ENCODE assay signal across 8 mouse cellular contexts in genomic region chr3:68495736-68496242, GRCm38 (mm10).
A peak's percentile ranks its signal among the peaks of the same experiment; 100 is the strongest.
DNase-seq lines count a peak whose midpoint lies in the region; ATAC-seq and TF ChIP-seq lines count a peak whose summit lies in the region.

No protein-coding gene starts in this region.

- intact Hi-C loops in left cerebral cortex, adult 2 months (cut with DNase I), result loop anchor here (2.0 kb wide), 3 partner anchors 47 to 437 kb away; no protein-coding TSS in a partner anchor
- intact Hi-C loops in left cerebral cortex, postnatal 4 days (cut with DNase I), result loop anchor here (10.0 kb wide), 1 partner anchor 431 kb away; the partner anchor contains the start of gene Schip1

- peak overlapping the region; percentile 93 for H3K4me2 ChIP-seq in liver, embryonic 11.5 days

- TF ChIP-seq CTCF in left cerebral cortex, adult 2 months (IDR thresholded peaks at IDR 0.05), result no peak

- H3K27ac ChIP-seq in left cerebral cortex, adult 2 months, result peak overlapping the region; percentile 93
- peak overlapping the region; percentile 91 for H3K27ac ChIP-seq in hindbrain, embryonic 10.5 days
- H3K27ac ChIP-seq in liver, embryonic 11.5 days (ENCODE audit: low read depth, low read length), result no peak overlapping the region

- H3K9me3 ChIP-seq in hindbrain, embryonic 10.5 days, result no peaks in the 10 kb centered on the region
- H3K9me3 ChIP-seq in liver, embryonic 11.5 days (ENCODE audit: control insufficient read depth, low read length), result no peaks in the 10 kb centered on the region

- peaks cover 29% of the 10 kb centered on the region for H3K27me3 ChIP-seq in hindbrain, embryonic 10.5 days (ENCODE audit: insufficient read depth, poor library complexity, severe bottlenecking)
- H3K27me3 ChIP-seq in liver, embryonic 11.5 days (replicated peaks; ENCODE audit: control insufficient read depth, insufficient read depth, low read length), result peaks cover 10% of the 10 kb centered on the region

- 3% methylated on average over 9 of the region's 9 CpGs for WGBS in hindbrain, embryonic 10.5 days
- WGBS in liver, embryonic 11.5 days, result 6% methylated on average over 9 of the region's 9 CpGs

- H3K4me3 ChIP-seq in left cerebral cortex, adult 2 months, result peak overlapping the region; percentile 66
- H3K4me3 ChIP-seq in hindbrain, embryonic 10.5 days, result peak overlapping the region; percentile 79
- H3K4me3 ChIP-seq in liver, embryonic 11.5 days (ENCODE audit: low read depth, low read length), result peak overlapping the region; percentile 57

- DNase-seq in left cerebral cortex, adult 2 months (ENCODE audit: extremely low spot score in 1 of 2, low spot score in 2 of 2), result peak in 1 of 2 experiments; percentile 42
- DNase-seq in left cerebral cortex, postnatal 4 days, result no peak
- peak; percentile 58 for DNase-seq in embryo, embryonic 9.5 days (ENCODE audit: extremely low spot score)
- DNase-seq in hindbrain, embryonic 10.5 days (ENCODE audit: low spot score), result peak; percentile 40
- DNase-seq in liver, embryonic 11.5 days (ENCODE audit: low spot score), result no peak
- DNase-seq in right cerebral cortex, postnatal 25 days, result peak; percentile 35
- DNase-seq in layer of hippocampus, adult 9-10 months (ENCODE audit: low spot score), result no peak
- DNase-seq in layer of hippocampus, postnatal 25 days (ENCODE audit: extremely low spot score in 1 of 2, low spot score in 1 of 2), result no peak

- peak overlapping the region; percentile 27; the same call in 1 of the 2 replicates for H3K9ac ChIP-seq in liver, embryonic 11.5 days (ENCODE audit: low read depth, low read length)

- H3K36me3 ChIP-seq in hindbrain, embryonic 10.5 days, result no peaks in the 10 kb centered on the region
- H3K36me3 ChIP-seq in liver, embryonic 11.5 days (ENCODE audit: control insufficient read depth, insufficient read depth, low read length), result no peaks in the 10 kb centered on the region

- peaks cover 44% of the 10 kb centered on the region for H3K4me1 ChIP-seq in hindbrain, embryonic 10.5 days (replicated peaks)
- peaks cover 37% of the 10 kb centered on the region for H3K4me1 ChIP-seq in liver, embryonic 11.5 days (replicated peaks; ENCODE audit: control insufficient read depth, insufficient read depth, low read length)

- ATAC-seq in liver, embryonic 11.5 days (replicated peaks; ENCODE audit: low FRiP score), result no peak

Comparison
In these comparisons a context has a peak if more than half of its experiments do, and no peak if none do; other contexts are left out.
1. DNase-seq: peak in embryo, embryonic 9.5 days (single experiment), hindbrain, embryonic 10.5 days (single experiment) and right cerebral cortex, postnatal 25 days (single experiment); none in left cerebral cortex, postnatal 4 days (single experiment), liver, embryonic 11.5 days (single experiment), layer of hippocampus, adult 9-10 months (single experiment) and layer of hippocampus, postnatal 25 days (0 of 2).
2. Peak in every context shown above with its lines, with median percentiles within 50 percentile points of each other: H3K4me3 ChIP-seq.